In genomic region chr19:3853121-3853520, GRCm38 (mm10) we compare ENCODE assay signal across 9 mouse cellular contexts. TPM values are rescaled to one million over a fixed set of nuclear protein-coding genes. Genes with fewer than 3 reads are reported as not detected.
DNase-seq lines count a peak whose midpoint lies in the region; ATAC-seq and TF ChIP-seq lines count a peak whose summit lies in the region.
"Had no signal": no experiment of that assay in that cellular context is flagged by ENCODE, and none has a peak within 500 bp of the region (broad histone marks: within the 10 kb centered on the region; RNA-seq: fewer than 3 reads in every experiment).

No protein-coding gene starts in this region.

- H3K27me3 ChIP-seq in cerebellum, adult 2 months (ENCODE audit: control insufficient read depth, insufficient read depth, low read length) = no peaks in the 10 kb centered on the region
- no peaks in the 10 kb centered on the region for H3K27me3 ChIP-seq in lung, postnatal 0 days (replicated peaks; ENCODE audit: insufficient read depth, low read length)
- no peaks in the 10 kb centered on the region for H3K27me3 ChIP-seq in limb, embryonic 13.5 days
- no peaks in the 10 kb centered on the region for H3K27me3 ChIP-seq in stomach, embryonic 14.5 days (ENCODE audit: control insufficient read depth, insufficient read depth, low read length)

- TF ChIP-seq POLR2A in cerebellum, adult 2 months (IDR thresholded peaks at IDR 0.05; ENCODE audit: borderline replicate concordance, insufficient read depth, low read length) = no peak

- peak overlapping the region; percentile 66 for H3K4me3 ChIP-seq in cerebellum, adult 2 months (replicated peaks; ENCODE audit: insufficient read depth, low read depth, low read length)
- peak overlapping the region; percentile 92 for H3K4me3 ChIP-seq in lung, postnatal 0 days (ENCODE audit: low read depth, low read length)
- H3K4me3 ChIP-seq in limb, embryonic 13.5 days = peak overlapping the region; percentile 92
- H3K4me3 ChIP-seq in stomach, embryonic 14.5 days (ENCODE audit: low read depth, low read length) = no peak overlapping the region

- H3K9ac ChIP-seq in lung, postnatal 0 days (replicated peaks; ENCODE audit: low read depth) = no peak overlapping the region
- no peak overlapping the region for H3K9ac ChIP-seq in limb, embryonic 13.5 days
- H3K9ac ChIP-seq in stomach, embryonic 14.5 days (replicated peaks; ENCODE audit: low read depth, low read length) = no peak overlapping the region

- no peaks in the 10 kb centered on the region for H3K9me3 ChIP-seq in lung, postnatal 0 days (ENCODE audit: low read length)
- no peaks in the 10 kb centered on the region for H3K9me3 ChIP-seq in limb, embryonic 13.5 days
- no peaks in the 10 kb centered on the region for H3K9me3 ChIP-seq in stomach, embryonic 14.5 days (ENCODE audit: control insufficient read depth, low read depth, low read length)

- no peak for DNase-seq in cerebellum, adult 2 months
- DNase-seq in cerebellum, postnatal 10 days = no peak
- no peak for DNase-seq in lung, postnatal 0 days (ENCODE audit: low spot score)
- no peak for DNase-seq in lung, postnatal 25 days (ENCODE audit: low spot score)
- no peak for DNase-seq in left cerebral cortex, postnatal 10 days (ENCODE audit: extremely low spot score in 1 of 2, low spot score in 2 of 2)
- DNase-seq: spleen, adult 18-20 months had no signal

- no peak overlapping the region for H3K27ac ChIP-seq in cerebellum, adult 2 months (ENCODE audit: insufficient read depth, low read length)
- H3K27ac ChIP-seq in lung, postnatal 0 days (ENCODE audit: low read length) = no peak overlapping the region
- no peak overlapping the region for H3K27ac ChIP-seq in limb, embryonic 13.5 days
- no peak overlapping the region for H3K27ac ChIP-seq in stomach, embryonic 14.5 days (ENCODE audit: low read length)

- TF ChIP-seq CTCF in cerebellum, adult 2 months (IDR thresholded peaks at IDR 0.05; ENCODE audit: borderline replicate concordance, insufficient read depth, low read depth, low read length) = no peak
- no peak for TF ChIP-seq CTCF in lung, postnatal 0 days (IDR thresholded peaks at IDR 0.05)

- no peak for TF ChIP-seq EP300 in lung, postnatal 0 days (IDR thresholded peaks at IDR 0.05)

- WGBS in cerebellum, adult 2 months = 58% methylated on average over 10 of the region's 10 CpGs
- 74% methylated on average over 10 of the region's 10 CpGs for WGBS in lung, postnatal 0 days
- WGBS in limb, embryonic 13.5 days = 89% methylated on average over 10 of the region's 10 CpGs
- 87% methylated on average over 10 of the region's 10 CpGs for WGBS in stomach, embryonic 14.5 days

- peak overlapping the region; percentile 86 for H3K4me2 ChIP-seq in lung, postnatal 0 days (replicated peaks; ENCODE audit: low read depth, low read length)
- peak overlapping the region; percentile 74 for H3K4me2 ChIP-seq in limb, embryonic 13.5 days (replicated peaks)
- peak overlapping the region; percentile 63 for H3K4me2 ChIP-seq in stomach, embryonic 14.5 days (replicated peaks; ENCODE audit: low read depth, low read length)

- peaks cover 16% of the 10 kb centered on the region for H3K4me1 ChIP-seq in cerebellum, adult 2 months (ENCODE audit: control insufficient read depth, insufficient read depth, low read length)
- peaks cover 12% of the 10 kb centered on the region; the same call in 1 of the 2 replicates for H3K4me1 ChIP-seq in lung, postnatal 0 days (ENCODE audit: insufficient read depth, low read depth, low read length)
- peaks cover 46% of the 10 kb centered on the region for H3K4me1 ChIP-seq in limb, embryonic 13.5 days
- H3K4me1 ChIP-seq in stomach, embryonic 14.5 days (ENCODE audit: control insufficient read depth, insufficient read depth, low read length) = peaks cover 18% of the 10 kb centered on the region; the same call in 1 of the 2 replicates

- intact Hi-C loops in left cerebral cortex, postnatal 10 days (cut with DNase I) = no loop called here

- no peaks in the 10 kb centered on the region for H3K36me3 ChIP-seq in lung, postnatal 0 days (ENCODE audit: insufficient read depth, low read length)
- H3K36me3 ChIP-seq in limb, embryonic 13.5 days = no peaks in the 10 kb centered on the region
- H3K36me3 ChIP-seq in stomach, embryonic 14.5 days (ENCODE audit: control insufficient read depth, insufficient read depth, low read length) = no peaks in the 10 kb centered on the region

- ATAC-seq in lung, postnatal 0 days = no peak
- no peak for ATAC-seq in limb, embryonic 13.5 days (ENCODE audit: low FRiP score, low read depth)
- ATAC-seq in stomach, embryonic 14.5 days (ENCODE audit: insufficient number of reproducible peaks, insufficient read depth, low FRiP score, low read depth) = no peak
- no peak for ATAC-seq in megakaryocyte-erythroid progenitor cell, adult 5-6 weeks (replicated peaks; ENCODE audit: low FRiP score, low TSS enrichment, poor library complexity, severe bottlenecking)

RNA-seq across cellular contexts. Expression of gene Chka, which starts 1.5 kb away (rescaled TPM):
- 118 and 132 TPM in 2 replicates for polyA plus RNA-seq in cerebellum, adult 2 months (2012; rRNA removed)
- 65.9 and 68.1 TPM in 2 replicates for polyA plus RNA-seq in lung, postnatal 0 days (2015; fragmentation: Nextera tagmentation; extraction: Ambion mirVana)
- polyA plus RNA-seq in limb, embryonic 13.5 days (2015; fragmentation: Nextera tagmentation; extraction: Ambion mirVana) = 46.0 and 47.8 TPM in 2 replicates
- 59.8 and 60.8 TPM in 2 replicates for polyA plus RNA-seq in stomach, embryonic 14.5 days (2014; fragmentation: Nextera tagmentation; extraction: Ambion mirVana)
- 10 to 100 TPM; 77.3 to 93.0 TPM for total RNA-seq in left cerebral cortex, postnatal 10 days (2021)
- total RNA-seq in megakaryocyte-erythroid progenitor cell, adult 5-6 weeks (2014; fragmentation: Nextera tagmentation) = 23.0 and 23.5 TPM in 2 replicates
- 22.5 and 26.0 TPM in 2 replicates for total RNA-seq in megakaryocyte-erythroid progenitor cell, adult 5-6 weeks (2017)

RNA-seq across cellular contexts. Expression of gene Tcirg1, which starts 53.8 kb away (rescaled TPM):
- 29.9 and 32.3 TPM in 2 replicates for polyA plus RNA-seq in cerebellum, adult 2 months (2012; rRNA removed)
- 31.8 and 33.1 TPM in 2 replicates for polyA plus RNA-seq in lung, postnatal 0 days (2015; fragmentation: Nextera tagmentation; extraction: Ambion mirVana)
- 40.3 and 52.9 TPM in 2 replicates for polyA plus RNA-seq in limb, embryonic 13.5 days (2015; fragmentation: Nextera tagmentation; extraction: Ambion mirVana)
- polyA plus RNA-seq in stomach, embryonic 14.5 days (2014; fragmentation: Nextera tagmentation; extraction: Ambion mirVana) = 28.4 and 30.9 TPM in 2 replicates
- total RNA-seq in left cerebral cortex, postnatal 10 days (2021) = 10 to 100 TPM; 14.2 to 22.4 TPM
- total RNA-seq in megakaryocyte-erythroid progenitor cell, adult 5-6 weeks (2014; fragmentation: Nextera tagmentation) = 27.6 and 37.7 TPM in 2 replicates
- total RNA-seq in megakaryocyte-erythroid progenitor cell, adult 5-6 weeks (2017) = 6.7 and 44.0 TPM in 2 replicates

RNA-seq across cellular contexts. Expression of gene Ndufs8, which starts 59.5 kb away (rescaled TPM):
- polyA plus RNA-seq in cerebellum, adult 2 months (2012; rRNA removed) = 363 and 369 TPM in 2 replicates
- polyA plus RNA-seq in lung, postnatal 0 days (2015; fragmentation: Nextera tagmentation; extraction: Ambion mirVana) = 203 and 225 TPM in 2 replicates
- polyA plus RNA-seq in limb, embryonic 13.5 days (2015; fragmentation: Nextera tagmentation; extraction: Ambion mirVana) = 259 and 267 TPM in 2 replicates
- polyA plus RNA-seq in stomach, embryonic 14.5 days (2014; fragmentation: Nextera tagmentation; extraction: Ambion mirVana) = 320 and 361 TPM in 2 replicates
- 100 to 1,000 TPM; 123 to 130 TPM for total RNA-seq in left cerebral cortex, postnatal 10 days (2021)
- total RNA-seq in megakaryocyte-erythroid progenitor cell, adult 5-6 weeks (2014; fragmentation: Nextera tagmentation) = 175 and 218 TPM in 2 replicates
- 54.3 and 59.0 TPM in 2 replicates for total RNA-seq in megakaryocyte-erythroid progenitor cell, adult 5-6 weeks (2017)
